Mouse (Mus musculus) CD4-positive, CD25-positive, alpha-beta regulatory T cell, adult 9 weeks (primary cell): ENCODE measurements around the gene Stab1. TPM values are rescaled to one million over a fixed set of nuclear protein-coding genes. Genes with fewer than 3 reads are reported as not detected.

Experiments used
- polyA plus RNA-seq: library from polyadenylated mRNA; unstranded; fragments of 100-300 nt; shearing (Covaris generic); gene quantifications from one replicate; pipeline ENCODE4 v1.2.1, GENCODE M21; 2017

Stab1 gene
- polyA plus RNA-seq, result 4.1 TPM

GRCm38 (mm10) chr14:31168425-31168824 is at the start of gene Stab1:
TSS of gene Stab1 (minus strand) at chr14:31168641.

GRCm38 (mm10) chr14:31217666-31218065 is 49.2 kb upstream of the Stab1 start, which contains the start of gene Sema3g:
TSS of gene Sema3g (plus strand) at chr14:31217860.

GRCm38 (mm10) chr14:31216846-31217245 is 48.4 kb upstream of the Stab1 start, which contains the start of gene Nisch:
TSS of gene Nisch (minus strand) at chr14:31216946.

GRCm38 (mm10) chr14:31208084-31208483 is 39.6 kb upstream of the Stab1 start, which contains the start of gene Tnnc1:
TSS of gene Tnnc1 (plus strand) at chr14:31208312.

GRCm38 (mm10) chr14:31130236-31131220 is 37.9 kb downstream of the Stab1 start, which contains the start of gene Nt5dc2:
TSS of gene Nt5dc2 (plus strand) at chr14:31131053.

DNA sequence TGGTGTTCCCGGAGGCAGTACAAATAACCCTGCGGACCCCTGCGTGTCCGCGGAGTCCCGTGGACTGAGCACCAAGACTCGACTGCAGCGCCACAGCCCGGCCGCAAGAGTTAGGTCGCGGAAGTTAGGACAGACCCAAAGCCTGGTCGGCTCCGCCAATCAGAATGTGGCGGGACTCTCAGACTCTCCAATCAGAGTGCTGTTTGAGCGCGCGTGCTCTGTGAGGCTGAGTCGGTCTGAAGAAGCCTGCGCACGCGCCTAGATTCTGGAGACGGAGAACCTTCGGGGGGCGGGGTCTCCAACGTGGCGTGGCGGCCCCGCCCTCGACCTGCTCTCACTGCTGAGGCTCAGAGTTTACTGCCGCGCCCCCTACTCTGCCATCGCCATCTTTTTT is 39.6 kb downstream of the Stab1 start, which contains the start of gene Smim4:
Smim4 (minus strand) TSS at position 131 of the 394 bp plus-strand sequence.

Other genes starting within 250 kb of the Stab1 start
- not detected for gene Itih3, start 244.9 kb downstream of the Stab1 start, polyA plus RNA-seq
- gene Itih1, start 225.4 kb downstream of the Stab1 start, polyA plus RNA-seq, result not detected
- gene Nek4, start 217.3 kb downstream of the Stab1 start, polyA plus RNA-seq, result 8.5 TPM
- 6.7 TPM for gene Glt8d1, start 167.2 kb downstream of the Stab1 start, polyA plus RNA-seq
- 353 TPM for gene Spcs1, start 167.0 kb downstream of the Stab1 start, polyA plus RNA-seq
- 34.9 TPM for gene Pbrm1, start 149.5 kb downstream of the Stab1 start, polyA plus RNA-seq
- gene Gnl3, start 149.5 kb downstream of the Stab1 start, polyA plus RNA-seq, result 111 TPM
- gene Smim4, start 39.7 kb downstream of the Stab1 start, polyA plus RNA-seq, result 111 TPM
- gene Nt5dc2, start 37.6 kb downstream of the Stab1 start, polyA plus RNA-seq, result not detected
- gene Tnnc1, start 39.7 kb upstream of the Stab1 start, polyA plus RNA-seq, result not detected
- 170 TPM for gene Nisch, start 48.3 kb upstream of the Stab1 start, polyA plus RNA-seq
- gene Sema3g, start 49.2 kb upstream of the Stab1 start, polyA plus RNA-seq, result not detected
- gene Phf7, start 82.7 kb upstream of the Stab1 start, polyA plus RNA-seq, result 10.5 TPM
- 95.8 TPM for gene Bap1, start 82.8 kb upstream of the Stab1 start, polyA plus RNA-seq
- 0.04 TPM for gene Dnah1, start 155.3 kb upstream of the Stab1 start, polyA plus RNA-seq
- gene Capn7, start 168.0 kb upstream of the Stab1 start, polyA plus RNA-seq, result 16.9 TPM